Mouse (Mus musculus) stomach, embryonic 14.5 days (tissue): Measurements from ENCODE around the gene Olfr1095. TPM values are rescaled to one million over a fixed set of nuclear protein-coding genes. Genes with fewer than 3 reads are reported as not detected.

Experiments used
- ATAC-seq: fragments of 200-750 bp; cut with Nextera tagmentation; 2 replicates; pipeline ENCODE4 v1.8.0; 2017; ENCODE audit warnings: low read depth, moderate TSS enrichment; ENCODE audit not compliant: insufficient number of reproducible peaks, insufficient read depth, low FRiP score
- H3K27ac ChIP-seq: fragments of 300-500 bp; sonication (generic); 2 replicates; pipeline ENCODE4 v1.5.1; 2014; ENCODE audit warnings: mild to moderate bottlenecking, low read length, moderate library complexity, mixed read lengths
- H3K27me3 ChIP-seq: fragments of 300-500 bp; sonication (generic); 2 replicates; pipeline ENCODE4 v1.6.1; 2014; ENCODE audit warnings: low read length, control low read depth, mixed read lengths; ENCODE audit not compliant: control insufficient read depth, insufficient read depth
- H3K36me3 ChIP-seq: fragments of 300-500 bp; sonication (generic); 2 replicates; pipeline ENCODE4 v1.6.1; 2014; ENCODE audit warnings: mild to moderate bottlenecking, control low read depth, low read length, moderate library complexity, mixed read lengths; ENCODE audit not compliant: control insufficient read depth, insufficient read depth
- H3K4me1 ChIP-seq: fragments of 300-500 bp; sonication (generic); 2 replicates; pipeline ENCODE4 v1.6.1; 2014; ENCODE audit warnings: low read length, control low read depth, mixed read lengths; ENCODE audit not compliant: control insufficient read depth, insufficient read depth
- H3K4me2 ChIP-seq: fragments of 300-500 bp; sonication (generic); replicated peaks from 2 replicates; pipeline ENCODE4 v1.6.1; 2014; ENCODE audit warnings: low read depth, low read length, control low read depth
- H3K4me3 ChIP-seq: fragments of 300-500 bp; sonication (generic); 2 replicates; pipeline ENCODE4 v1.5.1; 2014; ENCODE audit warnings: low read depth, low read length, control low read depth
- H3K9ac ChIP-seq: fragments of 300-500 bp; sonication (generic); replicated peaks from 2 replicates; pipeline ENCODE4 v1.6.1; 2014; ENCODE audit warnings: low read depth, mild to moderate bottlenecking, control low read depth, low read length, moderate library complexity, mixed read lengths
- H3K9me3 ChIP-seq: fragments of 300-500 bp; sonication (generic); 2 replicates; pipeline ENCODE4 v1.6.1; 2016; ENCODE audit warnings: low read depth, low read length, control low read depth; ENCODE audit not compliant: control insufficient read depth
- WGBS: fragments of 180-500 bp; shearing (Covaris S2); extraction: QIAGEN DNeasy Blood & Tissue Kit; methylation state at CpG from one replicate; pipeline ENCODE4 v1.1.7; 2014; 5-methylcytosine and 5-hydroxymethylcytosine counted together
- polyA plus RNA-seq: library from polyadenylated mRNA; unstranded; fragments of >200 nt; fragmentation: Nextera tagmentation; extraction: Ambion mirVana; gene quantifications from 2 replicates; pipeline ENCODE4 v1.2.1, GENCODE M21; 2014

Olfr1095 gene
- not detected in 2 replicates for polyA plus RNA-seq

GRCm38 (mm10) chr2:86851596-86851995 lies at the start of gene Olfr1095:
Olfr1095 (minus strand) TSS chr2:86851696.
- Histone ChIP-seq H3K9me3 (no peaks in the 10 kb centered on the region), H3K9ac (no peak within 1 kb of the TSS), H3K4me3 (no peak within 1 kb of the TSS), H3K27me3 (no peaks in the 10 kb centered on the region), H3K27ac (no peak within 1 kb of the TSS), H3K4me1 (no peaks in the 10 kb centered on the region), H3K36me3 (no peaks in the 10 kb centered on the region), H3K4me2 (no peak within 1 kb of the TSS)
- no peak for ATAC-seq
- WGBS: 92% methylated on average over 3 of the region's 3 CpGs

GRCm38 (mm10) chr2:86892116-86892515 lies 40.6 kb upstream of the Olfr1095 start, which contains the start of gene Olfr1097:
Olfr1097 (minus strand) TSS chr2:86892216.
- Histone ChIP-seq H3K4me1 (no peaks in the 10 kb centered on the region), H3K9ac (no peak within 1 kb of the TSS)

GRCm38 (mm10) chr2:86874702-86875101 lies 23.2 kb upstream of the Olfr1095 start, which contains the start of gene Gm13723:
Gm13723 (minus strand) TSS chr2:86874802.
- H3K36me3 ChIP-seq: no peaks in the 10 kb centered on the region
- WGBS: 30% methylated on average over 1 of the region's 1 CpGs
- ATAC-seq: no peak

More at GRCm38 (mm10) chr2:86892116-86892515, 40.6 kb upstream of the Olfr1095 start, which contains the start of gene Olfr1097:
- WGBS: 88% methylated on average over 1 of the region's 1 CpGs
- ATAC-seq: no peak
- H3K36me3 ChIP-seq: no peaks in the 10 kb centered on the region
- no peak within 1 kb of the TSS for H3K4me3 ChIP-seq
- H3K27me3 ChIP-seq: no peaks in the 10 kb centered on the region
- no peak within 1 kb of the TSS for H3K27ac ChIP-seq
- H3K4me2 ChIP-seq: no peak within 1 kb of the TSS
- H3K9me3 ChIP-seq: no peaks in the 10 kb centered on the region

GRCm38 (mm10) chr2:86824363-86824762 lies 27.1 kb downstream of the Olfr1095 start, which contains the start of gene Olfr1094:
Olfr1094 (plus strand) TSS chr2:86824663.
- no peak for ATAC-seq
- Histone ChIP-seq H3K9me3 (no peaks in the 10 kb centered on the region), H3K4me2 (no peak within 1 kb of the TSS), H3K27me3 (no peaks in the 10 kb centered on the region), H3K9ac (no peak within 1 kb of the TSS), H3K27ac (no peak within 1 kb of the TSS), H3K4me1 (no peaks in the 10 kb centered on the region), H3K36me3 (no peaks in the 10 kb centered on the region), H3K4me3 (no peak within 1 kb of the TSS)

More at GRCm38 (mm10) chr2:86874702-86875101, 23.2 kb upstream of the Olfr1095 start, which contains the start of gene Gm13723:
- H3K4me1 ChIP-seq: no peaks in the 10 kb centered on the region
- H3K9me3 ChIP-seq: no peaks in the 10 kb centered on the region
- H3K4me3 ChIP-seq: no peak within 1 kb of the TSS
- H3K27me3 ChIP-seq: no peaks in the 10 kb centered on the region
- no peak within 1 kb of the TSS for H3K4me2 ChIP-seq
- no peak within 1 kb of the TSS for H3K27ac ChIP-seq
- no peak within 1 kb of the TSS for H3K9ac ChIP-seq

DNA sequence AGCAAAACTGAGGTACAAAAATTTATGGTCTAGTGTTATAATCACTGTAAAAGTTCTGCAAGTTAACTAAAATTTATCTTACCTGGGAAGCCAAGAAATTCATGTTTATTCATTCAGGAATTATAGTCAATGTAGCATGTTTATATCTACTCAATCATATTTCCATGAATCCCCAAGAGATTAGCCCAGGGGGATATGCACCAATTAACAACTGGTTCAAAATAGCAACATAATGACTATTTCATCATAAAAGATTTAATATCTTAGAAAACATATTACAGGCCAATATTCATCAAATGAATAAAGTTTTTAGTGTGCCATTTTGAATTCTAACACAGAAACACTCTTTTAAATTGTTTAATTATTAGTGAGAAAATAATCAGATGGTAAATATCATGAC lies 41.6 kb downstream of the Olfr1095 start, which contains the start of gene Olfr141:
TSS of gene Olfr141 (minus strand) at position 101 of the 400 bp plus-strand sequence.
- Histone ChIP-seq H3K27ac (no peak within 1 kb of the TSS), H3K4me3 (no peak within 1 kb of the TSS), H3K9me3 (no peaks in the 10 kb centered on the region), H3K4me1 (no peaks in the 10 kb centered on the region), H3K4me2 (no peak within 1 kb of the TSS), H3K9ac (no peak within 1 kb of the TSS), H3K27me3 (no peaks in the 10 kb centered on the region), H3K36me3 (no peaks in the 10 kb centered on the region)
- no peak for ATAC-seq

Other genes with a start within 250 kb of the Olfr1095 start
- gene Olfr1084, start 212.0 kb downstream of the Olfr1095 start, polyA plus RNA-seq: not detected in 2 replicates
- gene Olfr1085, start 189.7 kb downstream of the Olfr1095 start, polyA plus RNA-seq: not detected in 2 replicates
- gene Olfr1086, start 171.6 kb downstream of the Olfr1095 start, polyA plus RNA-seq: not detected in 2 replicates
- not detected in 2 replicates for gene Olfr1087, start 153.3 kb downstream of the Olfr1095 start, polyA plus RNA-seq
- not detected in 2 replicates for gene Olfr1089, start 118.0 kb downstream of the Olfr1095 start, polyA plus RNA-seq
- not detected in 2 replicates for gene Olfr1090, start 92.7 kb downstream of the Olfr1095 start, polyA plus RNA-seq
- gene Olfr1093, start 69.2 kb downstream of the Olfr1095 start, polyA plus RNA-seq: not detected in 2 replicates
- gene Olfr141, start 41.7 kb downstream of the Olfr1095 start, polyA plus RNA-seq: not detected in 2 replicates
- gene Olfr1094, start 27.0 kb downstream of the Olfr1095 start, polyA plus RNA-seq: not detected in 2 replicates
- gene Gm13723, start 23.1 kb upstream of the Olfr1095 start, polyA plus RNA-seq: not detected in 2 replicates
- gene Olfr1097, start 40.5 kb upstream of the Olfr1095 start, polyA plus RNA-seq: not detected in 2 replicates
- gene Olfr1098, start 72.8 kb upstream of the Olfr1095 start, polyA plus RNA-seq: not detected in 2 replicates
- gene Olfr1099, start 109.0 kb upstream of the Olfr1095 start, polyA plus RNA-seq: not detected in 2 replicates
- gene Olfr1100, start 128.3 kb upstream of the Olfr1095 start, polyA plus RNA-seq: not detected in 2 replicates
- not detected in 2 replicates for gene Olfr1101, start 139.5 kb upstream of the Olfr1095 start, polyA plus RNA-seq
- not detected in 2 replicates for gene Olfr1102, start 146.7 kb upstream of the Olfr1095 start, polyA plus RNA-seq
- gene Olfr1104, start 175.4 kb upstream of the Olfr1095 start, polyA plus RNA-seq: not detected in 2 replicates
- not detected in 2 replicates for gene Olfr1105, start 184.8 kb upstream of the Olfr1095 start, polyA plus RNA-seq
- gene Olfr1106, start 200.6 kb upstream of the Olfr1095 start, polyA plus RNA-seq: not detected in 2 replicates
- gene Olfr1107, start 224.1 kb upstream of the Olfr1095 start, polyA plus RNA-seq: not detected in 2 replicates
- not detected in 2 replicates for gene Olfr1109, start 244.3 kb upstream of the Olfr1095 start, polyA plus RNA-seq